13 mouse cellular contexts compared by ENCODE assay signal in genomic region chr5:139553446-139554273, GRCm38 (mm10). TPM values are rescaled to one million over a fixed set of nuclear protein-coding genes. Genes with fewer than 3 reads are reported as not detected.
DNase-seq lines count a peak whose midpoint lies in the region; ATAC-seq and TF ChIP-seq lines count a peak whose summit lies in the region.
"Had no signal": no experiment of that assay in that cellular context is flagged by ENCODE, and none has a peak within 500 bp of the region (broad histone marks: within the 10 kb centered on the region; RNA-seq: fewer than 3 reads in every experiment).

No protein-coding gene starts in this region.

- H3K9me3 ChIP-seq in forebrain, postnatal 0 days (ENCODE audit: low read length): no peaks in the 10 kb centered on the region
- H3K9me3 ChIP-seq in forebrain, embryonic 15.5 days: no peaks in the 10 kb centered on the region
- H3K9me3 ChIP-seq in hindbrain, embryonic 10.5 days: no peaks in the 10 kb centered on the region
- no peaks in the 10 kb centered on the region for H3K9me3 ChIP-seq in midbrain, embryonic 15.5 days
- no peaks in the 10 kb centered on the region for H3K9me3 ChIP-seq in liver, embryonic 12.5 days (replicated peaks)
- H3K9me3 ChIP-seq: embryonic facial prominence, embryonic 12.5 days; limb, embryonic 12.5 days; lung, embryonic 15.5 days had no signal

- no peak overlapping the region for H3K27ac ChIP-seq in forebrain, postnatal 0 days (ENCODE audit: low read depth, low read length)
- no peak overlapping the region for H3K27ac ChIP-seq in forebrain, embryonic 15.5 days (replicated peaks)
- peak overlapping the region; percentile 57; the same call in 1 of the 2 replicates for H3K27ac ChIP-seq in hindbrain, embryonic 10.5 days
- peak overlapping the region; percentile 13; the same call in 1 of the 2 replicates for H3K27ac ChIP-seq in midbrain, embryonic 15.5 days
- no peak overlapping the region for H3K27ac ChIP-seq in layer of hippocampus, adult 2 months
- no peak overlapping the region for H3K27ac ChIP-seq in liver, embryonic 12.5 days
- H3K27ac ChIP-seq: embryonic facial prominence, embryonic 12.5 days; heart, adult 2 months; limb, embryonic 12.5 days; lung, embryonic 15.5 days had no signal

- no peak overlapping the region for H3K4me2 ChIP-seq in forebrain, postnatal 0 days (ENCODE audit: low read depth)
- no peak overlapping the region for H3K4me2 ChIP-seq in forebrain, embryonic 15.5 days (replicated peaks)
- H3K4me2 ChIP-seq in midbrain, embryonic 15.5 days: peak overlapping the region; percentile 26; the same call in 1 of the 2 replicates
- H3K4me2 ChIP-seq in liver, embryonic 12.5 days: no peak overlapping the region
- H3K4me2 ChIP-seq: embryonic facial prominence, embryonic 12.5 days; limb, embryonic 12.5 days; lung, embryonic 15.5 days had no signal

- H3K4me3 ChIP-seq in forebrain, postnatal 0 days (ENCODE audit: low read depth, low read length): no peak overlapping the region
- H3K4me3 ChIP-seq in forebrain, embryonic 15.5 days: no peak overlapping the region
- no peak overlapping the region for H3K4me3 ChIP-seq in hindbrain, embryonic 10.5 days
- H3K4me3 ChIP-seq in midbrain, embryonic 15.5 days: no peak overlapping the region
- no peak overlapping the region for H3K4me3 ChIP-seq in layer of hippocampus, adult 2 months
- H3K4me3 ChIP-seq in liver, embryonic 12.5 days: no peak overlapping the region
- H3K4me3 ChIP-seq: embryonic facial prominence, embryonic 12.5 days; heart, adult 2 months; lung, embryonic 15.5 days had no signal

- under 1% methylated on average over 29 of the region's 29 CpGs for WGBS in forebrain, postnatal 0 days
- WGBS in forebrain, embryonic 15.5 days: 1% methylated on average over 29 of the region's 29 CpGs
- WGBS in hindbrain, embryonic 10.5 days: 3% methylated on average over 29 of the region's 29 CpGs
- 3% methylated on average over 28 of the region's 29 CpGs for WGBS in midbrain, embryonic 15.5 days
- WGBS in liver, embryonic 12.5 days (ENCODE audit: insufficient replicate concordance): 7% methylated on average over 28 of the region's 29 CpGs

- no peak for ATAC-seq in forebrain, postnatal 0 days
- ATAC-seq in forebrain, embryonic 15.5 days (replicated peaks): no peak
- no peak for ATAC-seq in midbrain, embryonic 15.5 days (replicated peaks)
- no peak for ATAC-seq in liver, embryonic 12.5 days
- ATAC-seq: CD4-positive, CD25-positive, alpha-beta regulatory T cell, adult 4 months had no signal

- no peaks in the 10 kb centered on the region for H3K36me3 ChIP-seq in forebrain, postnatal 0 days (ENCODE audit: insufficient read depth)
- no peaks in the 10 kb centered on the region for H3K36me3 ChIP-seq in forebrain, embryonic 15.5 days
- no peaks in the 10 kb centered on the region for H3K36me3 ChIP-seq in hindbrain, embryonic 10.5 days
- H3K36me3 ChIP-seq in midbrain, embryonic 15.5 days (replicated peaks): no peaks in the 10 kb centered on the region
- H3K36me3 ChIP-seq in liver, embryonic 12.5 days: no peaks in the 10 kb centered on the region
- H3K36me3 ChIP-seq: embryonic facial prominence, embryonic 12.5 days; limb, embryonic 12.5 days; lung, embryonic 15.5 days had no signal

- DNase-seq in forebrain, postnatal 0 days: peak; percentile 7
- peak; percentile 74 for DNase-seq in R1 (ENCODE audit: low read depth, low spot score)
- DNase-seq in hindbrain, embryonic 10.5 days (ENCODE audit: low spot score): peak; percentile 37
- DNase-seq in layer of hippocampus, adult 2 months (ENCODE audit: low spot score in 2 of 2): no peak
- DNase-seq: heart, adult 2 months; layer of hippocampus, adult 9-11 months had no signal

- no peak for TF ChIP-seq CTCF in forebrain, postnatal 0 days (IDR thresholded peaks at IDR 0.05; ENCODE audit: low read depth)
- no peak for TF ChIP-seq CTCF in layer of hippocampus, adult 2 months (conservative IDR thresholded peaks at IDR 0.05)

- peaks cover 83% of the 10 kb centered on the region for H3K27me3 ChIP-seq in forebrain, postnatal 0 days (ENCODE audit: insufficient read depth, low read length)
- H3K27me3 ChIP-seq in forebrain, embryonic 15.5 days: peaks cover 91% of the 10 kb centered on the region
- peaks cover 99% of the 10 kb centered on the region for H3K27me3 ChIP-seq in hindbrain, embryonic 10.5 days (ENCODE audit: insufficient read depth, poor library complexity, severe bottlenecking)
- peaks cover 51% of the 10 kb centered on the region for H3K27me3 ChIP-seq in midbrain, embryonic 15.5 days (replicated peaks)
- H3K27me3 ChIP-seq in liver, embryonic 12.5 days (replicated peaks): peaks cover 100% of the 10 kb centered on the region

- H3K9ac ChIP-seq in forebrain, postnatal 0 days: no peak overlapping the region
- no peak overlapping the region for H3K9ac ChIP-seq in forebrain, embryonic 15.5 days (replicated peaks)
- H3K9ac ChIP-seq in midbrain, embryonic 15.5 days: no peak overlapping the region
- no peak overlapping the region for H3K9ac ChIP-seq in liver, embryonic 12.5 days
- H3K9ac ChIP-seq: embryonic facial prominence, embryonic 12.5 days; limb, embryonic 12.5 days; lung, embryonic 15.5 days had no signal

- H3K4me1 ChIP-seq in forebrain, postnatal 0 days (ENCODE audit: insufficient read depth): no peaks in the 10 kb centered on the region
- peaks cover 24% of the 10 kb centered on the region for H3K4me1 ChIP-seq in forebrain, embryonic 15.5 days
- peaks cover 61% of the 10 kb centered on the region for H3K4me1 ChIP-seq in hindbrain, embryonic 10.5 days (replicated peaks)
- H3K4me1 ChIP-seq in midbrain, embryonic 15.5 days: peaks cover 68% of the 10 kb centered on the region
- H3K4me1 ChIP-seq in liver, embryonic 12.5 days: 0 out of 2 replicates have a peak, but pooled peaks cover 3% of the 10 kb centered on the region

RNA-seq across cellular contexts. Expression of gene Uncx, which starts 10.4 kb away (rescaled TPM):
- total RNA-seq in forebrain, postnatal 0 days (2014; rRNA removed): 3.4 and 5.8 TPM in 2 replicates
- 0.93 and 2.8 TPM in 2 replicates for polyA plus RNA-seq in forebrain, postnatal 0 days (2015; fragmentation: Nextera tagmentation; extraction: Ambion mirVana)
- polyA plus RNA-seq in forebrain, embryonic 15.5 days (2015; fragmentation: Nextera tagmentation; extraction: Ambion mirVana): 4.2 and 4.8 TPM in 2 replicates
- 14.0 and 61.1 TPM in 2 replicates for polyA plus RNA-seq in hindbrain, embryonic 10.5 days (2016; fragmentation: Nextera tagmentation; extraction: Ambion mirVana)
- 43.5 and 48.8 TPM in 2 replicates for polyA plus RNA-seq in midbrain, embryonic 15.5 days (2015; fragmentation: Nextera tagmentation; extraction: Ambion mirVana)
- not detected for total RNA-seq in layer of hippocampus, adult 2 months (2021)
- not detected in 2 replicates for polyA plus RNA-seq in liver, embryonic 12.5 days (2016; fragmentation: Nextera tagmentation; extraction: Ambion mirVana)
- total RNA-seq: heart, adult 2 months had no signal
- polyA plus RNA-seq: CD4-positive, CD25-positive, alpha-beta regulatory T cell, adult 4 months; heart, adult 2 months had no signal

Comparison
In these comparisons a context has a peak if more than half of its experiments do, and no peak if none do; other contexts are left out.
1. DNase-seq: peak in forebrain, postnatal 0 days (single experiment), R1 (single experiment) and hindbrain, embryonic 10.5 days (single experiment); none in layer of hippocampus, adult 2 months (0 of 2).
2. H3K27ac ChIP-seq: peak in hindbrain, embryonic 10.5 days (single experiment) and midbrain, embryonic 15.5 days (single experiment); none in forebrain, postnatal 0 days (single experiment), forebrain, embryonic 15.5 days (single experiment), layer of hippocampus, adult 2 months (single experiment) and liver, embryonic 12.5 days (single experiment).